Mouse (Mus musculus) T-cell, adult 66 days (primary cell): ENCODE data around the gene Fgfbp3. TPM values are rescaled to one million over a fixed set of nuclear protein-coding genes. Genes with fewer than 3 reads are reported as not detected.

Experiments
- total RNA-seq, 2 experiments: library from RNA; stranded (reverse); gene quantifications; 3 replicates in 1 of 2; 4 replicates in 1 of 2; pipeline ENCODE4 v1.2.4; 2023

Gene Fgfbp3
- total RNA-seq: under 1 TPM; 0.73 to 0.86 TPM

GRCm38 (mm10) chr19:36919466-36919865 is at the start of gene Fgfbp3:
Gene Fgfbp3, minus strand, starts transcription at chr19:36919615.

GRCm38 (mm10) chr19:36925671-36926552 is 6.5 kb upstream of the Fgfbp3 start, which contains the start of gene Btaf1:
Gene Btaf1, plus strand, starts transcription at chr19:36926079.

Other genes starting within 250 kb of the Fgfbp3 start
- not detected for gene Ppp1r3c, start 183.0 kb downstream of the Fgfbp3 start, total RNA-seq
- 100 to 1,000 TPM; 170 to 181 TPM for gene Tnks2, start 85.4 kb downstream of the Fgfbp3 start, total RNA-seq
- gene Btaf1, start 6.5 kb upstream of the Fgfbp3 start, total RNA-seq: 10 to 100 TPM; 38.6 to 40.2 TPM